Mouse (Mus musculus) cerebellum, postnatal 36 days (tissue): ENCODE data around the gene Mapk12.
A peak's percentile ranks its signal among the peaks of the same experiment; 100 is the strongest.

ENCODE experiments used
- DNase-seq, 2 experiments: peaks; one replicate each; pipeline ENCODE4 v3.0.0; 2021 to 2022; ENCODE audit warnings: mixed read lengths in 2 of 2

Mapk12 gene

GRCm38 (mm10) chr15:89090662-89091061, 49.8 kb downstream of the Mapk12 start:
- DNase-seq: no peak

GRCm38 (mm10) chr15:89089248-89090051, 51.1 kb downstream of the Mapk12 start:
- DNase-seq: peak; percentile 55 to 58

DNA sequence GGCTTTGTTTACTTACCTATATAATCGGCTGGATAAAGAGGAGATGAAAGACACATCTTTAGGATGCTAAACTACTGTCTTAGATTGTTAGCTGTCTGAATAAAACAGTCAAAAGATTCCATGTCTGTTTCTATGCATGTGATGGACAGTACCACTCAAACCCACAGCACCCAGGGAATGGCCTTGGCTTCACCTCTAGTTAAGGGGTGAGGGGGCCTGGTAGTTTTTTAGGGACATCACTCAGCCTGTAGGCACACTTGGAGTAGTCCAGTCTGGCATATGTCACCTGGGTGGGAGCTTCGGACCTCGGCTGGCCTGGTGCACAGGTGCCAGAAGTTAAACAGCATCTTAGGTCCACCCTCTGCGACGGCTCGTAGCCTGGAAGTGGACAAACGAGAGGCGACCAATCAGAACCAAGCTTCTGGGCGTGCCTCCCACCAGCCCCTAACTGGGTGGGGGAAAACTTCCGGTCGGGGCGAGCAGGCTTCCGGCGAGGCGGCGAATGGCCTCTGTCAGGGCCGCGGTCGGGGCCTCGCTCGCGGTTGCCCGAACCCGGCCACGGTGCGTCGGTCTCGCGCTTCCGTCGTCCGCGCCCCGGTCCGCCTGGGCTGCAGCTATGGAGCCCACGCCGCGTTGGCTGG, 51.8 kb downstream of the Mapk12 start, which contains the start of gene Selenoo:
TSS of gene Selenoo (plus strand) at position 478 of the 641 bp plus-strand sequence.
- DNase-seq: peak; percentile 90 to 93

DNA sequence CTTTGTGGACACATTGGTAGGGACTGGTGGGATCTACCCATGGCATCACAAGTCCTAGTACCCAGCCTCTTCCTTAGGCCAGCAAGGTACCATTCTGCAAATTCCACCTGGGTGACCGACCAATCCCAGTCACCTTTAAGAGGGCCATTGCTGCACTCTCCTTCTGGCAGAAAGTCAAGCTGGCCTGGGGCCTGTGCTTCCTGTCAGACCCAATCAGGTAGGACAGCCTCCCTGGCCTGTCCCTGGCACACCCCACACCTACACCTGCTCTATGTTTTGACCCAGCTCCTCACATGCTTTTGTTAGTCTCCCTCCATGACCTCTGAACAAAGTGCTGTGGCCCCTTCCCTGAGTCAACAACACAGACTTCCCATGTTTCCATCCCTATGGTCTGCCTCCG, 55.7 kb downstream of the Mapk12 start:
- DNase-seq: no peak

DNA sequence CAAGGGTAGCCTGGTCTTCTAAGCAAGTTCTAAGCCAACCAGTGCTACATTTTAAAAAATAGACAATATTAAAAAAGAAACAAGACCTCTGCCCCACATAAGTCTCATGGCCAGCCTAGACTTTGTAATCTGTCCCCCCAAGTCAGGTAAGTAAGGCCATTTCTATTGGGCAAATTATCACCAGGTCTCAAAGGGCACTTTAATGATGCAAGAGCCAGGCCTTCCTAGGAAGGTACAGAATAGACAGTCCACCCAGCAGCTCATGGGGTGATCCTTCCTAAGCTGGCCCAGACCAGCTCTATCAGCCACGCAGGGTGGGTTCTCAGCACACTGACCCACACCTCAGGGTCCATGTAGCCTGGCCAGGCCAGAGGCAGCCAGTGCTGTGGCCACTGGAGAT, 56.6 kb downstream of the Mapk12 start:
- no peak for DNase-seq
